Mouse (Mus musculus) embryo, embryonic 10 days (tissue): ENCODE data around the gene Mylpf.

Experiments used
- DNase-seq: peaks from one replicate; pipeline ENCODE4 v3.0.0-alpha.2; 2015; ENCODE audit warnings: low spot score

The Mylpf gene

GRCm38 (mm10) chr7:127207374-127208294 is 1.1 kb upstream of the Mylpf start:
- peak; percentile 35 for DNase-seq

GRCm38 (mm10) chr7:127208295-127208552 is 466 bp upstream of the Mylpf start, which contains the start of gene Tbc1d10b:
TSS of gene Tbc1d10b (minus strand) at chr7:127208468.
- no peak for DNase-seq

GRCm38 (mm10) chr7:127209851-127210250 is 1.2 kb downstream of the Mylpf start:
- no peak for DNase-seq

DNA sequence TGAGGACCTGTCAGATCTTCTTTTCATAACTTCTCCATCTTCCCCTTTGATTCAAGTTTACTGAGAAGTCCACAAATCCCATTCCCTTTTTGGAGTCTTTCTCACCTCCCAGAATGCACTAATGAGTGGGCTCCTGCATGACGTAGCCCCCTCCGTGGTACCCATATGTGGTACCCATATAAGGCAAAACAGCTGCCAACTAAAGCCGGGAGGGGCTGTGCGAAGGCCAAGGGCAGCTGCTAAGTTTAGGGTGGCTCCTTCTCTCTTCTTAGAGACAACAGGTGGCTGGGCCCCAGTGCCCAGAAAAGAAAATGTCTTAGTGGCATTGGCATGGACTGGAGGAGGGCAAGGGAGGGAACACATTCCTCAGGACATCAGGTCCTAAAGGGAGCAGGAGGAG is 1.6 kb downstream of the Mylpf start:
- no peak for DNase-seq

- DNase-seq = no peak
Measured at GRCm38 (mm10) chr7:127211014-127211745, 2.5 kb downstream of the Mylpf start.

GRCm38 (mm10) chr7:127212432-127213250 is 4.0 kb downstream of the Mylpf start:
- no peak for DNase-seq

GRCm38 (mm10) chr7:127213485-127213884 is 4.8 kb downstream of the Mylpf start:
- peak; percentile 53 for DNase-seq

DNA sequence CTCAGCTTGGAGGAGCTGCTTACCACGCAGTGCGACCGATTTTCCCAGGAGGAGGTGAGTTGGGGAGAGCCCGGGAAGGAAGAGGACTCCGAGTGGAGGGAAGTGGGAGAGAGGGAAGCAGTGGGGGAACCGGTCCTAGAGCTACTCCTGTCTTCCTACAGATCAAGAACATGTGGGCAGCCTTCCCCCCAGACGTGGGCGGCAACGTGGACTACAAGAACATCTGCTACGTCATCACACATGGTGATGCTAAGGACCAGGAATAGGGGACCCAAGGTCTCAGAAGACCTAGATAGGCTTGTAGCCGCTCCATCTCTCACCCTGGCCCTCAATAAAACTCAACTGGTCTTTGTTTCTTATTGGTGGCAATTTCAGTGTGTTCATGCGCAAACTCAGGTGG is 5.2 kb downstream of the Mylpf start:
- DNase-seq = no peak

DNA sequence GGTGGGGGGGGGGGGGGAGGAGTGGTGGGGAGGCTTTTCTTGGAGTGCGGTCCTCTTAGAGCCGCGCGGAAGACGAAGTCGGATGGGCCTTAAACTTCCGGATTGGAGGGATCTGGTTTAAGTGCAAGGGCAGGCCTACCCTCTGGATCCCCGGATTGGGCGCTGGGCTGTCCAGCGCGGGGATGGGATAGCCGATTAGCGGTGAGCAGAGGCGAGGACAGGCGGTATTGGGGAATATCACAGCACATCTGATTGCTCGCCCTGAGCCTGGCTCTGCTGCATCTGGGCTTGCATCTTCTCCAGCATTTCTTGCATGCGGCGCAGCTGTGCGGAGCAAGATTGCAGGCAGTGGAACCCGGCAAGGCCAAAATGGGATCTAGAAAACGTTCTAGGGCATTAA is 5.8 kb downstream of the Mylpf start:
- peak; percentile 33 for DNase-seq

DNA sequence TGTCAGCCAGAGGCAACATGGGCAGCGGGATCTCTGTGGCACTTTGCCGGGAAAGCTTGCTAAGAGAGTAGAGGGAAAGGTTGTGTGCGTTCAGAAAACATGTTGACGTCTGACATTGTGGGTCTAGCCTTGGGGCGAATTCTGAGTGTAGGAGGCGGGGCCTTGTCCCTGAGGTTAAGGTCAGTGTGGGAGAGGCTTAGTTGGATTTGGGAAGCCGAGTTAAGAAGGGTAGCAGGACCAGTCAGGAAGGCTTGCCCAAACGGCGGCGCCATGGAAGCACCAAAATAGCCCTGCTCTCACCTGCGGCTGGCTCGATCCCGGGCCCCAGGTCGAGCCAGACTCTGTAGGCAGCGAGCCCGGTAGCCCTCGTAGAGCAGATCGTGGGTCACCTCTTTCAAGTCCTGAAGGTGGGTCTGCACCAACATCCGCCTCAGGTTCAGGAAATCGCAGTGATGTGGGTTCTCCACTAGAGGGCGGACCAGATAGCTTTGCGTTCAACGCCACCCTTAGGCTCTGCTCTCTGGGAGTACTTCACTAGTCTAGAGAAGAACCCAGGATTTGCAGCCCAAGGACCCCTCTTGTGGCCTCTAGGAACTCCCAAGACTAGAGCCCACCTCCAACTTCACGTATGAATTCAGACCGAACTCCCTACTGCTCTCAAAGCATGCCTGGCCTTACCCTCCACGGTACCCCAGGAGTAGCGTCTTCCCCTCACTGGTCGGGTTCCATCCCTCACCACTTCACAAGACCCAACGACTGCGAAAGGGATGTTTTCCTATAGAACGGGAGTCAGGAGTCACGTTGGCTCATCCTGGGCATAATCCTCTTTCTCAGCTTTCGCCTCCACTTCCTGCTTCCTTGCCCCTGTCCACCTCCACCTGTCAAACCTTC is 6.5 kb downstream of the Mylpf start:
- DNase-seq = peak; percentile 91

- no peak for DNase-seq
Measured at GRCm38 (mm10) chr7:127216307-127216706, 7.6 kb downstream of the Mylpf start.

DNA sequence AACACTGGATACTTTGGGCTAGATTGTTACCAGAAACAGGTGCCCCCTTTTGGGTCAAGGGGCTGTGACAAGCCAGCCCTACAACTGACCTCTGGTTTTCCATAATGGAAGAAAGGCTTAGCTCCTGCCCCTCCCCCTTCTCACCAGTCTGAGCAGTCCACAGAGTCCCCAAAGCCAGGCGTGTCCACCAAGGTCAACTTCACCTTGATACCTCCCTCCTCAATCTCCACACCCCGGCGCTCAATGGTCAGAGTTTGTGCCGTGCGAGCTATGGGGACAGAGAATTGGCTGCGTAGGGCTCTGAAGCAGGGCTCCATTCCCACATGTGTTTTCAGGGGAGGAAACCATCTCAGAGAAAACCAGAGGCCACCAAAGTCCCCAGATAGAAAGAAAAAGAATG is 8.8 kb downstream of the Mylpf start:
- DNase-seq = no peak

- DNase-seq = no peak
Measured at GRCm38 (mm10) chr7:127217901-127218642, 9.4 kb downstream of the Mylpf start.

GRCm38 (mm10) chr7:127218670-127219069 is 10.0 kb downstream of the Mylpf start:
- no peak for DNase-seq

DNA sequence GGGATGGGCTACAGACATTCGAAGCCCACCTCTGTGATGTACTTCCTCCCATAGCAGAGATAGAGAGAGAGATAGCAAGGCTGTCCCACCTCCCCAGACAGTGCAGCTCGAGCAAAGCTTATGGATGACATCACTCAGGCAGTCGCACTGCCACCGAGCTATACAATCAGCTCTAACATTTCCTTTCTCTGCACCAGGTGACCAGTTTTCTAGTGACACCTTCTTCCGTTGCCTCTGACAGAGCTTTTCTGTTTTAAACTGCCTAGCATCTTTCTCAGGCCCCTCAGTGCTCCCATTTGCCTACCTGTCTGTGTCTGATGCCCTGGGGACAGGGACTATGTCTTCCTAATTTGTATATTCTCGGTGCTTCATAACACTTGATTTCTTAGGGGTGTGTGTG is 11.8 kb downstream of the Mylpf start:
- DNase-seq = no peak

DNA sequence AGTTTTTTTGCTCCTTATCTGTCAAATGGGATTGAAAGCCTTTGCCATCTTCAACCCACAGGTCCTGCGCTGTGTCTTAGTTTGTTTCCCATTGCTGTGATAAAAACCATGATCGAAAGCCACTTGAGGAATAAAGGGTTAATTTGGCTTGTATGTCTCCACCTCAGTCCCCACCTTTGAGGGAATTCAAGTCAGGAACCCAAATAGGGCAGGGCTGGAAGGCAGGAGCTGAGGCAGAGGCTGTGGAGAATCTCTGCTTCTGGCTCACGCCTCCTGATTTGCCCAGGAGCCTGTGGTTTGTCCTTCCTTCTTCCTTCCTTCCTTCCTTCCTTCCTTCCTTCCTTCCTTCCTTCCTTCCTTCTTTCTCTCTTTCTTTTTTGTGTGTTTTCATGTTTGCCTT is 14.4 kb downstream of the Mylpf start:
- DNase-seq = no peak

- no peak for DNase-seq
Measured at GRCm38 (mm10) chr7:127223515-127224478, 15.1 kb downstream of the Mylpf start.

DNA sequence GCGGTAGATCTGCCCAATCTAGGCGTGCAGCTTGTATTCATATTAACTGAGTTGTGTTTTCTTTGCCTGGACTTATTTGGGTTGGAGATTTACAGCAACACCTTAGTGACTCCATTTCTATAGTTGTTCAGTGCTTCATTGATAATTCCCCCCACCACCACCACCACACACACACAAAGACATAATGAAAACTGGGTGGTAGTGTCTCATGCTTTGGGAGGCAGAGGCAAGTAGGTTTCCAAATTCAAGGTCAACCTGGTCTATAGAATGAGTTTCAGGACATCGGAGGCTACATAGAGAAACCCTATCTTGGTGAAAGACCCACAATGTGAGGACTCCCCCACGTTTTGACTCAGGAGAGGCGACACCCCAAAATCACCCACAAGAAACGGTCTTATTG is 15.9 kb downstream of the Mylpf start:
- DNase-seq = no peak

DNA sequence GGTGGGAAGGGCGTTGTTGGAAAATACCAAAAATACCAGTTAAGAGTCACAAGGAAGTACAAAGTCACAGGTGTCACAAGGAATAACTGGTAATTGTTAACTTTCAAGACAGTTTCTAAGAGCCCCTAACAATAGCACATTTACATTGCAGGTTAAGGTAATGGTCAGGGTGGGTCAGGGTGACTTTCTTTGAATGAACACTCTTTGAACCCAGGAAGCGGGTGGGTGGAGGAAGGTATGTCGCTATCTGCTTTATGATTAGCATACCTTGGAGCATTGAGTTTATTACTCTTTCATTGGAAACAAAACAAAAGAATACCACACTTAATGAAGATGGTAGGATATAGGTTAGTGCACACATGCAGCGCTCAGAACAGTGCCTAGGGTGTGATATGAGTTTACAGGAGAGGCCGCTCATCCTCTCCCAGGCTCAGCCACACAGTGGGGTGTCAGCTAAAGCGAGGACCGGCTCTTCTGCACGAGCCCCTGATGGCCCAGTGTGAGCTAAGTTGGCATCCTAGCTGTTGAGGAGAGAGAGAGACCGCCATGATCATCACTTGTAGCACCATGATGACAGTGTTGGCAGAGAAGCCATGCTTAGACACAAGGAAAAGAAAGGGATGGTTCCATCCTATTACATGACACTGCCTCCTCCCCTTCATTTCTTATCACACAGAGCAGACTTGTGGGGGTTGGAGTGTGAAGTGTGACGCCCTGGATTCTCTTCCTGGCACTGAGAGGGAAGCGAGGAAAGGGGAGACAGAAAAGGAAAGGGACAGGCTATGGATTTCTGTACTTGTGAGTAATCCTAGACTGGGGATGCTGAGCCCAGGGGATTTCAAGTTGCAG is 16.7 kb downstream of the Mylpf start:
- no peak for DNase-seq
